Mouse (Mus musculus) heart, adult 18-20 months (tissue): Measurements from ENCODE around the gene Arg2. TPM values are rescaled to one million over a fixed set of nuclear protein-coding genes. Genes with fewer than 3 reads are reported as not detected.
"Not testable (repeated sequence)": the region's sequence is repeated elsewhere in the genome, so short reads cannot be mapped to it uniquely, and the experiment has no call there.

Experiments used
- DNase-seq, 2 experiments: peaks; one replicate each; pipeline ENCODE4 v3.0.0; 2021 to 2022; ENCODE audit warnings: mixed read lengths in 1 of 2
- total RNA-seq, 2 experiments: library from RNA; stranded (reverse); gene quantifications; 2 replicates each; pipeline ENCODE4 v1.2.3; 2021

Gene Arg2
- total RNA-seq, 2 experiments from 2014 or later = not detected

GRCm38 (mm10) chr12:79171269-79171995 lies 40.9 kb downstream of the Arg2 start:
- no peak for DNase-seq

GRCm38 (mm10) chr12:79172019-79172941 lies 41.7 kb downstream of the Arg2 start, which contains the start of gene Vti1b:
Gene Vti1b (minus strand): TSS chr12:79172667.
- DNase-seq = peak; percentile 95 to 96

- DNase-seq = peak in 1 of 2 experiments; percentile 4
These were observed 43.1 kb downstream of the Arg2 start for GRCm38 (mm10) chr12:79173721-79174120.

GRCm38 (mm10) chr12:79175998-79176397 lies 45.4 kb downstream of the Arg2 start:
- no peak for DNase-seq

GRCm38 (mm10) chr12:79185160-79185559 lies 54.6 kb downstream of the Arg2 start:
- DNase-seq = not testable (repeated sequence)

GRCm38 (mm10) chr12:79190931-79191673 lies 60.5 kb downstream of the Arg2 start:
- DNase-seq = peak; percentile 38 to 43

- DNase-seq = peak; percentile 79 to 85
These were observed 61.1 kb downstream of the Arg2 start for GRCm38 (mm10) chr12:79191701-79192100.

- no peak for DNase-seq
These were observed 61.6 kb downstream of the Arg2 start, which contains the start of gene Rdh11 for GRCm38 (mm10) chr12:79192193-79192592. Gene Rdh11 (minus strand): TSS chr12:79192293.

- DNase-seq = peak; percentile 59 to 79
These were observed 62.9 kb downstream of the Arg2 start for GRCm38 (mm10) chr12:79193441-79193840.

GRCm38 (mm10) chr12:79197105-79197504 lies 66.5 kb downstream of the Arg2 start:
- no peak for DNase-seq

GRCm38 (mm10) chr12:79201882-79202281 lies 71.3 kb downstream of the Arg2 start:
- no peak for DNase-seq

Other genes with a start within 250 kb of the Arg2 start
- gene Plek2, start 223.8 kb upstream of the Arg2 start, total RNA-seq = under 1 TPM; 0.17 to 0.46 TPM
- gene Tmem229b, start 123.2 kb upstream of the Arg2 start, total RNA-seq = 1 to 10 TPM; 3.6 to 4.3 TPM
- gene Plekhh1, start 101.6 kb upstream of the Arg2 start, total RNA-seq = 1 to 10 TPM; 1.2 to 2.5 TPM
- gene Pigh, start 41.1 kb upstream of the Arg2 start, total RNA-seq = 1 to 10 TPM; 2.9 to 3.0 TPM
- 100 to 1,000 TPM; 108 to 115 TPM for gene Vti1b, start 41.9 kb downstream of the Arg2 start, total RNA-seq
- 1 to 10 TPM; 2.6 to 3.7 TPM for gene Rdh11, start 61.5 kb downstream of the Arg2 start, total RNA-seq
- gene Rdh12, start 78.1 kb downstream of the Arg2 start, total RNA-seq = under 1 TPM; 0.30 to 0.77 TPM
- gene Zfyve26, start 165.5 kb downstream of the Arg2 start, total RNA-seq = 10 to 100 TPM; 13.5 to 14.3 TPM
- gene Rad51b, start 166.5 kb downstream of the Arg2 start, total RNA-seq = under 1 TPM; 0.62 to 0.64 TPM